Mouse (Mus musculus): ENCODE data around the gene 2300002M23Rik. TPM values are rescaled to one million over a fixed set of nuclear protein-coding genes. Genes with fewer than 3 reads are reported as not detected.

Gene 2300002M23Rik
- polyA plus RNA-seq, 1 experiment, result not detected

GRCm38 (mm10) chr17:35550871-35551270 lies 16.4 kb upstream of the 2300002M23Rik start:
- Histone ChIP-seq H3K27ac (ENCODE audit: insufficient read depth, low read depth, low read length) (no peak overlapping the region; the same call in 1 of the 2 replicates), H3K4me3 (ENCODE audit: insufficient read depth, low read depth, low read length) (no peak overlapping the region), H3K4me1 (ENCODE audit: control insufficient read depth, insufficient read depth, low read length) (peaks cover 29% of the 10 kb centered on the region)
- no peak for TF ChIP-seq POLR2A (IDR thresholded peaks at IDR 0.05; ENCODE audit: insufficient read depth, low read depth, low read length)
- TF ChIP-seq CTCF (IDR thresholded peaks at IDR 0.05; ENCODE audit: insufficient read depth, low read depth, low read length), result no peak
- 71% methylated on average over 8 of the region's 8 CpGs for WGBS

GRCm38 (mm10) chr17:35551881-35552414 lies 15.3 kb upstream of the 2300002M23Rik start, which contains the start of gene Cdsn:
Gene Cdsn (plus strand): TSS chr17:35552128.
- TF ChIP-seq CTCF (IDR thresholded peaks at IDR 0.05; ENCODE audit: insufficient read depth, low read depth, low read length) (no peak), POLR2A (IDR thresholded peaks at IDR 0.05; ENCODE audit: insufficient read depth, low read depth, low read length) (no peak)
- 74% methylated on average over 10 of the region's 10 CpGs for WGBS
- peaks cover 29% of the 10 kb centered on the region for H3K4me1 ChIP-seq (ENCODE audit: control insufficient read depth, insufficient read depth, low read length)
- no peak within 1 kb of the TSS; the same call in 1 of the 2 replicates for H3K27ac ChIP-seq (ENCODE audit: insufficient read depth, low read depth, low read length)
- no peak within 1 kb of the TSS for H3K4me3 ChIP-seq (ENCODE audit: insufficient read depth, low read depth, low read length)

- TF ChIP-seq CTCF (IDR thresholded peaks at IDR 0.05; ENCODE audit: insufficient read depth, low read depth, low read length), result no peak
- no peak for TF ChIP-seq POLR2A (IDR thresholded peaks at IDR 0.05; ENCODE audit: insufficient read depth, low read depth, low read length)
- peaks cover 31% of the 10 kb centered on the region for H3K4me1 ChIP-seq (ENCODE audit: control insufficient read depth, insufficient read depth, low read length)
- H3K27ac ChIP-seq (ENCODE audit: insufficient read depth, low read depth, low read length), result no peak overlapping the region
- no peak overlapping the region for H3K4me3 ChIP-seq (ENCODE audit: insufficient read depth, low read depth, low read length)
- WGBS, result 85% methylated on average over 5 of the region's 5 CpGs
These were observed 12.9 kb upstream of the 2300002M23Rik start for GRCm38 (mm10) chr17:35554321-35554720.

GRCm38 (mm10) chr17:35554761-35555397 lies 12.4 kb upstream of the 2300002M23Rik start:
- Histone ChIP-seq H3K27ac (ENCODE audit: insufficient read depth, low read depth, low read length) (no peak overlapping the region), H3K4me1 (ENCODE audit: control insufficient read depth, insufficient read depth, low read length) (peaks cover 25% of the 10 kb centered on the region), H3K4me3 (ENCODE audit: insufficient read depth, low read depth, low read length) (no peak overlapping the region)
- TF ChIP-seq POLR2A (IDR thresholded peaks at IDR 0.05; ENCODE audit: insufficient read depth, low read depth, low read length), result no peak
- TF ChIP-seq CTCF (IDR thresholded peaks at IDR 0.05; ENCODE audit: insufficient read depth, low read depth, low read length), result no peak
- WGBS, result 94% methylated on average over 18 of the region's 18 CpGs

GRCm38 (mm10) chr17:35556186-35556765 lies 11.0 kb upstream of the 2300002M23Rik start:
- 85% methylated on average over 13 of the region's 13 CpGs for WGBS
- Histone ChIP-seq H3K27ac (ENCODE audit: insufficient read depth, low read depth, low read length) (no peak overlapping the region), H3K4me1 (ENCODE audit: control insufficient read depth, insufficient read depth, low read length) (peaks cover 14% of the 10 kb centered on the region), H3K4me3 (ENCODE audit: insufficient read depth, low read depth, low read length) (no peak overlapping the region)
- TF ChIP-seq POLR2A (IDR thresholded peaks at IDR 0.05; ENCODE audit: insufficient read depth, low read depth, low read length) (no peak), CTCF (IDR thresholded peaks at IDR 0.05; ENCODE audit: insufficient read depth, low read depth, low read length) (no peak)

- no peak overlapping the region for H3K4me3 ChIP-seq (ENCODE audit: insufficient read depth, low read depth, low read length)
- no peak overlapping the region for H3K27ac ChIP-seq (ENCODE audit: insufficient read depth, low read depth, low read length)
- 23% methylated on average over 5 of the region's 5 CpGs for WGBS
- TF ChIP-seq POLR2A (IDR thresholded peaks at IDR 0.05; ENCODE audit: insufficient read depth, low read depth, low read length), result no peak
- TF ChIP-seq CTCF (IDR thresholded peaks at IDR 0.05; ENCODE audit: insufficient read depth, low read depth, low read length), result no peak
- peaks cover 9% of the 10 kb centered on the region for H3K4me1 ChIP-seq (ENCODE audit: control insufficient read depth, insufficient read depth, low read length)
These were observed 10.4 kb upstream of the 2300002M23Rik start for GRCm38 (mm10) chr17:35556812-35557211.

- TF ChIP-seq POLR2A (IDR thresholded peaks at IDR 0.05; ENCODE audit: insufficient read depth, low read depth, low read length), result no peak
- TF ChIP-seq CTCF (IDR thresholded peaks at IDR 0.05; ENCODE audit: insufficient read depth, low read depth, low read length), result no peak; the same call in 1 of the 2 replicates
- no peak overlapping the region for H3K27ac ChIP-seq (ENCODE audit: insufficient read depth, low read depth, low read length)
- 60% methylated on average over 9 of the region's 9 CpGs for WGBS
- no peak overlapping the region for H3K4me3 ChIP-seq (ENCODE audit: insufficient read depth, low read depth, low read length)
- peaks cover 6% of the 10 kb centered on the region for H3K4me1 ChIP-seq (ENCODE audit: control insufficient read depth, insufficient read depth, low read length)
These were observed 9.9 kb upstream of the 2300002M23Rik start for GRCm38 (mm10) chr17:35557351-35557750.

GRCm38 (mm10) chr17:35558216-35558615 lies 9.0 kb upstream of the 2300002M23Rik start:
- Histone ChIP-seq H3K27ac (ENCODE audit: insufficient read depth, low read depth, low read length) (no peak overlapping the region), H3K4me1 (ENCODE audit: control insufficient read depth, insufficient read depth, low read length) (peaks cover 6% of the 10 kb centered on the region), H3K4me3 (ENCODE audit: insufficient read depth, low read depth, low read length) (no peak overlapping the region)
- no peak for TF ChIP-seq POLR2A (IDR thresholded peaks at IDR 0.05; ENCODE audit: insufficient read depth, low read depth, low read length)
- no peak for TF ChIP-seq CTCF (IDR thresholded peaks at IDR 0.05; ENCODE audit: insufficient read depth, low read depth, low read length)
- 73% methylated on average over 8 of the region's 8 CpGs for WGBS

- Histone ChIP-seq H3K27ac (ENCODE audit: insufficient read depth, low read depth, low read length) (no peak overlapping the region), H3K4me3 (ENCODE audit: insufficient read depth, low read depth, low read length) (no peak overlapping the region), H3K4me1 (ENCODE audit: control insufficient read depth, insufficient read depth, low read length) (peaks cover 12% of the 10 kb centered on the region)
- no peak for TF ChIP-seq POLR2A (IDR thresholded peaks at IDR 0.05; ENCODE audit: insufficient read depth, low read depth, low read length)
- no peak for TF ChIP-seq CTCF (IDR thresholded peaks at IDR 0.05; ENCODE audit: insufficient read depth, low read depth, low read length)
- 35% methylated on average over 9 of the region's 9 CpGs for WGBS
These were observed 517 bp downstream of the 2300002M23Rik start for GRCm38 (mm10) chr17:35567767-35568166.

Measured in olfactory bulb, adult 2 months (tissue).